Mouse (Mus musculus) heart, postnatal 0 days (tissue): ENCODE results near the gene Ankrd44.

Experiments used
- CTCF ChIP-seq: IDR thresholded peaks from 2 replicates; pipeline ENCODE4 v1.5.1; 2016; ENCODE audit warnings: antibody characterized with exemption, control low read depth, low read depth
- EP300 ChIP-seq: IDR thresholded peaks from 2 replicates; pipeline ENCODE4 v1.6.1; 2016; ENCODE audit warnings: antibody characterized with exemption, low read depth

DNA sequence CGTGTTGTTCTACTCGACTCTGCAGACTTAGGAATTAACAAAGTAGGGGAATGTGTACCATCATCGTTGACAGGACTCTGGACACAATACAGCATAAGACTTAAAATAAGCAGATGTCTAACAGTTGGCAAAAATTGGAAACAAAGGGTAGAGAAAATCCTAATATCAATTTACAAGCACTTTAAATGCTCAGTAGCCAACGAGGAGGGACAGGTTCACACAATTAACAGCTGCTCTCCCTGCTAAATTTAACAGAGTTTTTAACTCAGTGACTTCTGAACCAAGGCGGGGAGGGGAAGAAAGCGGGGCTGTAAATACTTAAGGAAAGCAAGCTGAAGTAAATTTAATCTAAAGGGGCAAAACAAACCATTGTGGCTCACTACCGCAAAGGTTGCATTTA lies 1.4 kb downstream of the Ankrd44 start:
- TF ChIP-seq CTCF: no peak
- TF ChIP-seq EP300: no peak
